Mouse (Mus musculus) lung, embryonic 14.5 days (tissue): ENCODE data around the gene Letm1. TPM values are rescaled to one million over a fixed set of nuclear protein-coding genes. Genes with fewer than 3 reads are reported as not detected.

Experiments
- ATAC-seq: fragments of 200-750 bp; cut with Nextera tagmentation; 2 replicates; pipeline ENCODE4 v1.8.0; 2017; ENCODE audit warnings: mild to moderate bottlenecking, moderate TSS enrichment, moderate library complexity; ENCODE audit not compliant: insufficient read depth
- DNase-seq: peaks from one replicate; pipeline ENCODE4 v3.0.0-alpha.2; 2015
- H3K27ac ChIP-seq: fragments of 300-500 bp; sonication (generic); 2 replicates; pipeline ENCODE4 v1.5.1; 2014; ENCODE audit warnings: low read depth, mild to moderate bottlenecking, moderate library complexity
- H3K27me3 ChIP-seq: fragments of 300-500 bp; sonication (generic); 2 replicates; pipeline ENCODE4 v1.6.1; 2014; ENCODE audit warnings: low read length, control low read depth; ENCODE audit not compliant: insufficient read depth
- H3K36me3 ChIP-seq: fragments of 300-500 bp; sonication (generic); 2 replicates; pipeline ENCODE4 v1.6.1; 2014; ENCODE audit warnings: control low read depth; ENCODE audit not compliant: insufficient read depth
- H3K4me1 ChIP-seq: fragments of 300-500 bp; sonication (generic); 2 replicates; pipeline ENCODE4 v1.6.1; 2014; ENCODE audit warnings: antibody characterized with exemption, control low read depth; ENCODE audit not compliant: insufficient read depth
- H3K4me2 ChIP-seq: fragments of 300-500 bp; sonication (generic); 2 replicates; pipeline ENCODE4 v1.6.1; 2014; ENCODE audit warnings: mild to moderate bottlenecking
- H3K4me3 ChIP-seq: fragments of 300-500 bp; sonication (generic); 2 replicates; pipeline ENCODE4 v1.5.1; 2014; ENCODE audit warnings: low read depth, low read length
- H3K9ac ChIP-seq: fragments of 300-500 bp; sonication (generic); 2 replicates; pipeline ENCODE4 v1.6.1; 2014
- H3K9me3 ChIP-seq: fragments of 300-500 bp; sonication (generic); 2 replicates; pipeline ENCODE4 v1.6.1; 2016; ENCODE audit warnings: low read depth, low read length, control low read depth
- CTCF ChIP-seq: IDR thresholded peaks from 2 replicates; pipeline ENCODE4 v1.5.1; 2016; ENCODE audit warnings: antibody characterized with exemption, low read depth
- whole genome bisulfite sequencing: fragments of 180-500 bp; shearing (Covaris S2); extraction: QIAGEN DNeasy Blood & Tissue Kit; methylation state at CpG from one replicate; pipeline ENCODE4 v1.1.7; 2014; 5-methylcytosine and 5-hydroxymethylcytosine counted together
- polyA plus RNA-seq: library from polyadenylated mRNA; unstranded; fragments of >200 nt; fragmentation: Nextera tagmentation; extraction: Ambion mirVana; gene quantifications from 2 replicates; pipeline ENCODE4 v1.2.1, GENCODE M21; 2014

Gene Letm1
- polyA plus RNA-seq, 1 experiment from 2014 or later, result 53.7 TPM

- H3K36me3 ChIP-seq, result peaks cover 8% of the 10 kb centered on the region
- peak overlapping the region; percentile 96 for H3K4me2 ChIP-seq
- no peak for TF ChIP-seq CTCF
- H3K9ac ChIP-seq, result peak overlapping the region; percentile 81; the same call in 1 of the 2 replicates
- peaks cover 31% of the 10 kb centered on the region for H3K4me1 ChIP-seq
- H3K9me3 ChIP-seq, result no peaks in the 10 kb centered on the region
- H3K27ac ChIP-seq, result 0 out of 2 replicates have a peak overlapping the region, but pooled peaks have one; percentile 30
- H3K4me3 ChIP-seq, result peak overlapping the region; percentile 90
- ATAC-seq, result peak; percentile 14; the same call in 1 of the 2 replicates
- peaks cover 17% of the 10 kb centered on the region; the same call in 1 of the 2 replicates for H3K27me3 ChIP-seq
- WGBS, result 9% methylated on average over 8 of the region's 8 CpGs
- DNase-seq, result peak; percentile 31
Measured at GRCm38 (mm10) chr5:33720852-33721490, 61.6 kb downstream of the Letm1 start.

- H3K36me3 ChIP-seq, result no peaks in the 10 kb centered on the region
- ATAC-seq (no peak), DNase-seq (no peak)
- H3K9me3 ChIP-seq, result no peaks in the 10 kb centered on the region
- peaks cover 10% of the 10 kb centered on the region; the same call in 1 of the 2 replicates for H3K27me3 ChIP-seq
- H3K9ac ChIP-seq, result no peak overlapping the region
- no peak overlapping the region for H3K4me3 ChIP-seq
- WGBS, result 67% methylated on average over 5 of the region's 5 CpGs
- peaks cover 15% of the 10 kb centered on the region for H3K4me1 ChIP-seq
- TF ChIP-seq CTCF, result no peak
- H3K27ac ChIP-seq, result no peak overlapping the region
- no peak overlapping the region for H3K4me2 ChIP-seq
Measured at GRCm38 (mm10) chr5:33718460-33718859, 64.2 kb downstream of the Letm1 start.

- H3K4me1 ChIP-seq, result peaks cover 15% of the 10 kb centered on the region
- H3K36me3 ChIP-seq, result no peaks in the 10 kb centered on the region
- H3K4me3 ChIP-seq, result no peak overlapping the region
- 70% methylated on average over 6 of the region's 6 CpGs for WGBS
- no peak overlapping the region for H3K9ac ChIP-seq
- H3K27ac ChIP-seq, result no peak overlapping the region
- H3K27me3 ChIP-seq, result no peaks in the 10 kb centered on the region
- no peak overlapping the region for H3K4me2 ChIP-seq
- TF ChIP-seq CTCF, result peak; percentile 46; the same call in 1 of the 2 replicates
- peak; percentile 46 for DNase-seq
- ATAC-seq, result 0 out of 2 replicates have a peak, but pooled peaks have one; percentile 14
- H3K9me3 ChIP-seq, result no peaks in the 10 kb centered on the region
Measured at GRCm38 (mm10) chr5:33716467-33716866, 66.2 kb downstream of the Letm1 start.

- no peak for TF ChIP-seq CTCF
- H3K36me3 ChIP-seq, result no peaks in the 10 kb centered on the region
- H3K4me3 ChIP-seq, result no peak overlapping the region
- H3K4me2 ChIP-seq, result no peak overlapping the region
- no peaks in the 10 kb centered on the region for H3K27me3 ChIP-seq
- ATAC-seq (no peak), DNase-seq (no peak)
- H3K4me1 ChIP-seq, result peaks cover 9% of the 10 kb centered on the region
- no peaks in the 10 kb centered on the region for H3K9me3 ChIP-seq
- WGBS, result 55% methylated on average over 2 of the region's 2 CpGs
- H3K9ac ChIP-seq, result no peak overlapping the region
- no peak overlapping the region for H3K27ac ChIP-seq
Measured at GRCm38 (mm10) chr5:33715182-33715581, 67.4 kb downstream of the Letm1 start.

- H3K4me3 ChIP-seq, result no peak overlapping the region
- WGBS, result 56% methylated on average over 2 of the region's 2 CpGs
Measured at GRCm38 (mm10) chr5:33712550-33712949, 70.1 kb downstream of the Letm1 start.

GRCm38 (mm10) chr5:33709037-33709436 lies 73.6 kb downstream of the Letm1 start:
- Histone ChIP-seq H3K4me1 (peaks cover 41% of the 10 kb centered on the region), H3K27ac (peak overlapping the region; percentile 42; the same call in 1 of the 2 replicates), H3K9ac (no peak overlapping the region), H3K27me3 (no peaks in the 10 kb centered on the region), H3K36me3 (no peaks in the 10 kb centered on the region), H3K4me2 (no peak overlapping the region), H3K9me3 (no peaks in the 10 kb centered on the region), H3K4me3 (no peak overlapping the region)
- TF ChIP-seq CTCF, result no peak
- ATAC-seq (peak; percentile 56; the same call in 1 of the 2 replicates), DNase-seq (peak; percentile 93)
- 18% methylated on average over 2 of the region's 2 CpGs for WGBS

More at GRCm38 (mm10) chr5:33712550-33712949, 70.1 kb downstream of the Letm1 start:
- Histone ChIP-seq H3K4me1 (peaks cover 16% of the 10 kb centered on the region), H3K27ac (no peak overlapping the region), H3K4me2 (no peak overlapping the region), H3K36me3 (no peaks in the 10 kb centered on the region), H3K9me3 (no peaks in the 10 kb centered on the region), H3K9ac (no peak overlapping the region; the same call in 1 of the 2 replicates), H3K27me3 (no peaks in the 10 kb centered on the region)
- no peak for TF ChIP-seq CTCF
- DNase-seq (no peak), ATAC-seq (no peak)

- DNase-seq, result peak; percentile 83
- Histone ChIP-seq H3K27me3 (no peaks in the 10 kb centered on the region), H3K4me2 (no peak overlapping the region), H3K36me3 (no peaks in the 10 kb centered on the region), H3K9me3 (no peaks in the 10 kb centered on the region), H3K4me3 (no peak overlapping the region), H3K27ac (peak overlapping the region; percentile 51; the same call in 1 of the 2 replicates), H3K4me1 (peaks cover 43% of the 10 kb centered on the region), H3K9ac (peak overlapping the region; percentile 16; the same call in 1 of the 2 replicates)
- no peak for TF ChIP-seq CTCF
- WGBS, result 31% methylated on average over 4 of the region's 4 CpGs
- peak; percentile 48 for ATAC-seq
Measured at GRCm38 (mm10) chr5:33707163-33707562, 75.5 kb downstream of the Letm1 start.
